Mouse (Mus musculus) testis, postnatal 14 days (tissue): ENCODE results near the gene Tcea2.
A peak's percentile ranks its signal among the peaks of the same experiment; 100 is the strongest.

ENCODE experiments used
- DNase-seq: peaks from one replicate; pipeline ENCODE4 v3.0.0; 2021; ENCODE audit warnings: low spot score

Gene Tcea2

GRCm38 (mm10) chr2:181679951-181680715 lies at the start of gene Tcea2:
Gene Tcea2, plus strand, starts transcription at chr2:181680310.
- peak; percentile 86 for DNase-seq

GRCm38 (mm10) chr2:181632624-181633023 lies 47.5 kb upstream of the Tcea2 start:
- DNase-seq, result no peak

- no peak for DNase-seq
These were observed 44.2 kb upstream of the Tcea2 start for GRCm38 (mm10) chr2:181635865-181636264.

GRCm38 (mm10) chr2:181644361-181644760 lies 35.7 kb upstream of the Tcea2 start:
- peak; percentile 48 for DNase-seq

DNA sequence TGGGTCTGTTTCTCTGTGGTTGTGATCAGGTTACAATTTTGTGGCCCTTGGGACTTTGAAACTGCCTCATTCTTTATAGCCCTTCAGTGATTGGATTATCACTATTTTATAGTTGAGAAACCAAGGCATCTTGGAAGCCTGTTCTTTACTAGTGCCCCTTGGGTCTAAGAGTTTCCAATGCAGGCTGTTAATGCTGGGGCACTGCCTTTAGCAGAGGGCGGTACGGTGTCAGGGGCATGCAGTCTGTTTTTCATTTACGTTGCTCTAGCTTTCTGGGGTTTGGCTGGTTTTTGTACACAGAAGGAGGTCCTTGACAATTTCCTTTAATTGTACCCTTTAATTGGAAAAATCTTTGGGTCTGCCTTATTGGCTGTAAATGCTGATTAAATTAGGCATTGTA lies 34.4 kb upstream of the Tcea2 start:
- DNase-seq, result no peak

DNA sequence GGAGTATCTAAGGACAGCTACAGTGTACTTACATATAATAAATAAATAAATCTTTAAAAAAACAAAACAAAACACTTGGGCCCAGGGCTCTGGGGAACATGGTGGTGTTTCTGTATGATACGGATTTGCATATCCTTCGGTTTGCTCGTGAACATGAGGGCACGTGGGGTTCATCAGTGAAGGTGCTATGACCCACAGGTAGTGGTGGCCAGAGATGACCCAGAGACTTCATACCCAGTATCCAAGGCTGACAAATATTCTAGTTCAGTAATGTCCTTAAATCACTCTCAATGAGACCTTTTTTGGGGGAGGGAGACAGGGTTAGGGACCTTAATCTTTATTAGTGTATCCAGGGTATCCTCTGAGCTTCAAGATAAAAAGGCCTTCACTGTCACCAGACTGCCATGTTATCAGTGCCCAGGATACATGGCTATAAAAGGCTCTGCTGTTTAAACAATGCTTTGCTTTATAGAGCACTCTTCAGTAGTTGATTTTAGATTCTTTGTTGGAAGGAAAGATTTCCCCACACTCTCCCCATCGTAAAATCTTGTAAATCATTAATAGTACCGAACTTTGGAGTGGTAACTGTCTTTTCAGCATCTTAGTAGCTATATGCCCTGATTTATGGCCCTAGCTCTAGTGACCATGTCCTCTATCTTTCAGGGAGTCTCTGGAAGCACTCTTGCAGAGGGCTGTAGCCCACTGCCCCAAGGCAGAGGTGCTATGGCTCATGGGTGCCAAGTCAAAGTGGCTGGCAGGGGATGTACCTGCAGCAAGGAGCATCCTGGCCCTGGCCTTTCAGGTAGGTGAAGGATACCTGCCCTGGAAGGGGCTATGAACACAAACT lies 33.3 kb upstream of the Tcea2 start:
- DNase-seq, result no peak

GRCm38 (mm10) chr2:181648926-181649325 lies 31.2 kb upstream of the Tcea2 start:
- DNase-seq, result no peak

DNA sequence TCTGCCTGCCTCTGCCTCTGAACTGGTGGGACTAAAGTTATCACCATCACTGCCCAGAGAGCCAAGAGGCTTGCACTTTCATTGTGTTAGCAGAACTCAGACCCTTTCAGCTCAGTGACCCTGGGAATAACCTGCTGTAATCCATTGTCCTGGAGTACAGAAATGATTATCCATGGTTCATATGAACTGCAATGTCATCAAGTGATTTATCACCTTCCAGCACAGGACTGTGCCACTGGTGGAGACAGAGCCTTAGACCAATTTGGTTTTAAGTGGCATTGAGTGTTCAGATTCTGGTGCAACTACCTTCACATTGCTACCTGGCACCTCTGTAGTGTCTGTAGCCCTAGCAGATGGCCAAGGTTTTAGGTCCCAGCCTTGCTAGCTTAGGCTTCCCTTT lies 27.0 kb upstream of the Tcea2 start:
- DNase-seq, result no peak

DNA sequence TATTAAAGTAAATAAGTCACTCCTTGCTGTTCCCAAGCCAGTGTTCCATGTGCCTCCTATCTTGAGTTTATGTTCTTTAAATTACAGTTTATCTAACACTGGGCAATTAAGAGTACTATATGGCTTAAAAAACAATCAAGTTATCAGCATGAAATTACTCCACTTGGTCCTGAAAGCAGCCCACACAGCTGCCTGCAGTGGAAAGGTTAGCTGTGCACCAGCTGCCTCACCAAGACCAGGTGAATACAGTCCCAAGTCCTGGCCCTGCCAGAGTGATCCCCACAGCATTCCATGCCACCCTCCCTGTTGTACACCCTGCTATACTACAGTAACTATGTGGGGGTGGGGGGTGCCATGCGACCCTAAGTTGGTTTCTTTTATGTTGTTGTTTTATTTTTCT lies 26.6 kb upstream of the Tcea2 start:
- DNase-seq, result no peak

DNA sequence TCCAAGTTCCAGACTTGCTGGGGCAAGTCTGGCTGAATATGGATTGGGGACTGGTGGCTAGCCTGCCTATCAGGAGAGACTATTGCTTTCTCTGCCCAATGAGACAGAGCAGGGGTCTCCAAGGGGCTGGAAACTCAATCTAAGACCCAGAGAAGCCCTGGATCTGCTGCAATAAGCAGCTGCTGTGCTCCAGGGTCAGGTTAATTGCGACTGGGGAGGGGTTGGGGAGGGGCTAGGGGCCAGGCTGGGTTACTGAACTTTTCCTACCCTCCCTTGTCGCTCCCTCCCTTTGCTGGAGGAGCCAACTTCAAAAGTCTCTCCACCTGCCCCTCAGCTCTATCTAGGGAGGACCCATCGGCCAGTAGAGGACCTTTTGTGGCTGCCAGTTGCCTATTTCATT lies 23.4 kb upstream of the Tcea2 start, which contains the start of gene Gm29797:
Gene Gm29797 (plus strand): TSS at position 301 of the 400 bp plus-strand sequence.
- no peak for DNase-seq

DNA sequence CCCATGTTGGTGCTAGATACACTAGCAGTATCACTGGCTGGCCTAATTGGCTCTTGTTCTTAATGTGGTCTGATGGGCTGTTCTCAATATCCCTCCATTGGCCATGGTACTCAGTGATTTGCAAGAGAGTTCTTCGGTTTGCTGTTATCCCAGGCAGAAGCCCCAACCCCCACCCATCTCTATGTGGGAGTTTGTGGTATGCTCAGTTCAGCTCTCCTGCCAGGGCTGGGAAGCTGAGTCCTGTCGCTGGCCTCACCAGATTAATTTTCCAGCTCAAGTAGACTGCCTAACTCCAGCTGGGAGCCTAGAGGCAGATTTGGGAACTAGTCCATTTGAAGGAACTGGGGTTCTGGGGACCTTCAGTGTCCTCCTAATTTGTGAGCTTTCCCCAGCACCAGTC lies 22.7 kb upstream of the Tcea2 start:
- no peak for DNase-seq

GRCm38 (mm10) chr2:181658528-181658927 lies 21.6 kb upstream of the Tcea2 start:
- no peak for DNase-seq

GRCm38 (mm10) chr2:181658930-181659555 lies 21.1 kb upstream of the Tcea2 start:
- peak; percentile 58 for DNase-seq

DNA sequence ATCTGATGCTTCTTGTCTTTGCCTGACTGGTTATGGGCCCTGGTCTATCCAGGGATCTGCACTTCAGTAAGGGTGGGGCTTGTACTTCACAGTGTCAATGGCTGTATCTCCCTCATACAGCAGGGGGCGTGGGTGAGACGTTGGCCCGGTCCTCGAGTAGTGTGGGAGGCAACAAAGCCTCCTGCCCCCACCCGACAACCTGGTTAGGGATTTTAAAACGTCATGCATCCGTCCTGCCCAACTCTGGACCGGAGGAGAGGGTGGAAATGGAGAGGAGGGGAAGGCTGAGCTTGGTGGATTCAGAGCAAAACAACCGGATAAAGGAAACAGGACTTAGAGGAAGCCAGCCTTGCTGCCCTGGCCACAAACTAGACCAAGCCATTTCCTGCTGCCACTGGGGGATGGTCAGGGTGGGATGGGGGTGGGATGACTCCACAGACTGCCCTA lies 20.5 kb upstream of the Tcea2 start:
- peak; percentile 65 for DNase-seq

- DNase-seq, result no peak
These were observed 17.4 kb upstream of the Tcea2 start for GRCm38 (mm10) chr2:181662620-181663297.

DNA sequence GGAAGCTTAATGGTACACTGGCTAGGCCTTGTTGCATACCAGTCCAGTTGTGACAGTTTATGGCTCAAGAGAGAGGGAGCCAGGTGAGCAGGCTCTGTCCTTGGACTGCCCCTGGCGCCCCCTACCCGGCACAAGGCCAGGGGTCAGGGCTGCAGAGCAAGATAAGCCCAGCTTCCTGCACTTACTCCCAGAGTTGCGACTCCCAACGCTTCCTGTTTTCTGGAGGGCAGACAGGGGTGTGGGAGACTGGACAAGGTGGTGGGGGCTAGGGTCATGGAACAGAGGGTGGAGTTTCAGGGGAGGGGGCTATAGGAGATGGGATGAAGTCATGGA lies 16.8 kb upstream of the Tcea2 start:
- DNase-seq, result no peak

DNA sequence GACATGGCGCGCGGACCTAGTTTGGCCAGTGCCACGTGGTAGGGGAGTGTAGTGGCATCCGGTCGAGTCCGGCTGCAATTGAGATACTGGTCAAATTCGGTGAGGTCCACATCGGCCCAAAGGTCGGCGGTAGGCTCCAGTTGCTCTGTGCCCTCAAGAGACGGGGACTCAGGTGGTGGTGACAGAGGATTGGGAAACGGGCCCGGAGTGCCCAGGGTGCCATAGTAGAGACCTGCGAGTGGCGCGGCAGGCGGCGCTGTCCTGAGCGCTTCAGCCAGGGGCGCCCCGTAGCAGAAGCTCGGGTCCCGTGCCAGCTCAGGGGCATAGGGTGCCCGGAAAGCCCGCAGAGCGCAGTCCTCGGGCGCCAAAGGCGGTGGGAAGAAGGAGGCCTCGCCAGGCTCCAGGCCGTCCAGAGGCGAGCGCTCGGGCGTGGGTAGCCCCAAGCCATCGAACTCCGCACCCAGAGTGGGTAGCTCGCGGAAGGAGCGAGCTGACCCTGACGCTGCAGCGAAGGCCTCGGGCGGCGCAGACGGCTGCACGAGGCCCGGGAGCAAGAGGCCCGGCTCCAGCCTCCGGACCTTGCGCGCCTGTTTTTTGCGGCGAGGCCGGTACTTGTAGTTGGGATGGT lies 9.7 kb upstream of the Tcea2 start:
- no peak for DNase-seq

DNA sequence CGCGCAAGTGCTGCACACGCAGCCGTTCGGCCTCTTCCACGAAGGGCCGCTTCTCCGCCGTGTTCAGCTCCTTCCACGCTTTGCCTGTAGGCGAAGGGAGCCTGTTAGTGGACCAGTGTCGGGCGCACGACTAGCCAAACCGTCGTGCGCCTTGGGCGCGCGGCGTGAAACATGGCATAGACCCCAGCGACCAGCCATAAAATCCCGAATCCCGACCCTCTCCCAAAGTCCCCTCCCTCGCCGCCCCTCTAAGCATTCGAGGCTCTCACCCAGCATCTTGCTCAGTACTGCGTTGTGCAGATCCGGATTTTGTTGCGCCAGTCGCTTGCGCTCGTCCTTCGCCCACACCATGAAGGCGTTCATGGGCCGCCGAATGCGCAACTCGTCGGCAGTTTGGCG lies 9.2 kb upstream of the Tcea2 start:
- no peak for DNase-seq

DNA sequence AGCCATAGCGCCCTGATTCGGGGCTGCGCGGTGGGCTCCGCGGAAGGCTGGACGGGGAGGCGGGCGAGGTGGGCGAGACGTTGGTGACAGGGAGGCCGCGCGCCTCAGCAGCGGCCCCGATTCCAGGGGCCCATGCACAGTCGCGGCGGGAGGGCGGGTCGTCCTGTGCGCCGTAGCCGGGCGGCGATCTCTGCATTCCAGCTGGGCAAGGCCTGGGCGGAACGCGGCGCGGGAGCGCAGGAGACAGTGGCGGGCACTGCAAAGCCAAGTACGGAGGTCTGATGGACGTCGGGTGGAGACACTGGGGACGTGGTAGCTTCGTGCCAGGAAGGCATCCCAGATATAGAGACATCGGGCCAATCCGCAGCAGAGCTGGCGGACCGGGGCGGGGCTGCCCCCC lies 8.8 kb upstream of the Tcea2 start, which contains the start of gene Sox18:
Gene Sox18 (minus strand): TSS at position 315 of the 400 bp plus-strand sequence.
- DNase-seq, result no peak

- no peak for DNase-seq
These were observed 8.1 kb upstream of the Tcea2 start for GRCm38 (mm10) chr2:181671984-181672383.

DNA sequence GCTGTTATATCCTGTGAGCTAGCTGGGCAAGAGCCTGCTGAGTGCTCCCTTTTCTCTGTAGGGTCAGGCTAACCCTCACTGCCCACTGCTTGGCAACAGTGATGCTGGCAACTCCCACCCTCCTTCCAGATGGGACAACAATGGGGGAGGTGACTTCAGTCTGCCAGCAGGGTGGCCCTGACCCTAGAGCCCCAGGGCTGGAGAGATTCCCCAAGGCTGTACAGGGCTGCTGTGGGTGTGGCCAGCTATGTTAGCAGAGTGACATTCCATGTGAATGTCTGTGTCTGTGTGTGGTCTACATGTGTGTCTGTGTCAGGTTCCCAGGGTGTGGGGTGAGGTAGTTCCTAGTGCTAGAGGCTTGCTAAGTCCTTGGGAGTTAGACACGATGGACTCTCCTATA lies 6.6 kb upstream of the Tcea2 start:
- DNase-seq, result peak; percentile 72

DNA sequence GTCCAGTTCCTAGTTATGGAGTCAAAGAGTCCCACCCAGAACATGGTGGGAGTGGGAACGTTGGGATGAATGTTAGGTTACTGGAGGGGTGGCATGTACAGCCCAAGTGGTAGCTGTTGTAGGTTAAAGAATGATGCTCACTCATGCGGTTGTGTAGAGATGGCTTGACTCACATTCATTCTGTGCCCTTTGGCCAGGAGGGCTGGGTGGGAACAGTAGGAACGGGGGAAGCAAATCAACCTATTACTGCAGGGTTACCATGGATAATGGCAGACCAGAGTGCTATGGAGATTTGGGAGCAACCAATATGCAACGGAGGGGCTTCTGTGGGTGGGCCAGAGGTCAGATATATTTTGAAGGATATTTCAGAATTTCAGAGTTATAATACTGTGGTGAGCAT lies 5.2 kb upstream of the Tcea2 start:
- DNase-seq, result no peak
